Mouse (Mus musculus) T-cell, adult 66 days (primary cell): ENCODE data around the gene Slc4a8. TPM values are rescaled to one million over a fixed set of nuclear protein-coding genes. Genes with fewer than 3 reads are reported as not detected.

Experiments used
- total RNA-seq, 2 experiments: library from RNA; stranded (reverse); gene quantifications; 3 replicates in 1 of 2; 4 replicates in 1 of 2; pipeline ENCODE4 v1.2.4; 2023

Gene Slc4a8
- 10 to 100 TPM in 1 of 2 experiments, 1 to 10 TPM in 1; 9.2 to 10.2 TPM for total RNA-seq

GRCm38 (mm10) chr15:100761419-100762185, at the start of gene Slc4a8:
TSS of gene Slc4a8 (plus strand) at chr15:100761747.

GRCm38 (mm10) chr15:100729281-100729985, 32.1 kb upstream of the Slc4a8 start, which contains the start of gene Galnt6:
TSS of gene Galnt6 (minus strand) at chr15:100729376.

GRCm38 (mm10) chr15:100869558-100869957, 108.0 kb downstream of the Slc4a8 start, which contains the start of gene Scn8a:
TSS of gene Scn8a (plus strand) at chr15:100869858.

Other genes with a start within 250 kb of the Slc4a8 start
- gene Tfcp2, start 209.7 kb upstream of the Slc4a8 start, total RNA-seq = 10 to 100 TPM; 10.3 to 13.3 TPM
- 10 to 100 TPM; 46.0 to 64.0 TPM for gene Pou6f1, start 161.8 kb upstream of the Slc4a8 start, total RNA-seq
- 100 to 1,000 TPM; 357 to 372 TPM for gene Dazap2, start 146.4 kb upstream of the Slc4a8 start, total RNA-seq
- gene Smagp, start 124.8 kb upstream of the Slc4a8 start, total RNA-seq = 1 to 10 TPM; 7.2 to 7.3 TPM
- 100 to 1,000 TPM; 415 to 448 TPM for gene Bin2, start 92.2 kb upstream of the Slc4a8 start, total RNA-seq
- gene Cela1, start 73.8 kb upstream of the Slc4a8 start, total RNA-seq = 1 to 10 TPM; 2.5 to 3.1 TPM
- 100 to 1,000 TPM; 140 to 153 TPM for gene Galnt6, start 32.4 kb upstream of the Slc4a8 start, total RNA-seq
- under 1 TPM in 1 of 2 experiments, not detected in 1; 0.12 TPM for gene Scn8a, start 108.1 kb downstream of the Slc4a8 start, total RNA-seq